Mouse (Mus musculus) 3T3-L1 (cell line): ENCODE data around the gene Serpinb2.

ENCODE experiments used
- DNase-seq: peaks from one replicate; pipeline ENCODE4 v3.0.0-alpha.2; 2015; ENCODE audit warnings: low read depth, low spot score

Gene Serpinb2

GRCm38 (mm10) chr1:107581220-107581619 is 70.0 kb downstream of the Serpinb2 start:
- no peak for DNase-seq

GRCm38 (mm10) chr1:107582900-107583299 is 71.7 kb downstream of the Serpinb2 start:
- DNase-seq, result peak; percentile 39

GRCm38 (mm10) chr1:107583958-107584376 is 72.7 kb downstream of the Serpinb2 start:
- DNase-seq, result no peak

- DNase-seq, result no peak
Measured at GRCm38 (mm10) chr1:107584932-107585331, 73.7 kb downstream of the Serpinb2 start.
